Mouse (Mus musculus) cerebellum, adult 9-10 months (tissue): ENCODE measurements around the gene Leng8.

Source experiments
- DNase-seq: peaks from one replicate; pipeline ENCODE4 v3.0.0; 2022

The Leng8 gene

DNA sequence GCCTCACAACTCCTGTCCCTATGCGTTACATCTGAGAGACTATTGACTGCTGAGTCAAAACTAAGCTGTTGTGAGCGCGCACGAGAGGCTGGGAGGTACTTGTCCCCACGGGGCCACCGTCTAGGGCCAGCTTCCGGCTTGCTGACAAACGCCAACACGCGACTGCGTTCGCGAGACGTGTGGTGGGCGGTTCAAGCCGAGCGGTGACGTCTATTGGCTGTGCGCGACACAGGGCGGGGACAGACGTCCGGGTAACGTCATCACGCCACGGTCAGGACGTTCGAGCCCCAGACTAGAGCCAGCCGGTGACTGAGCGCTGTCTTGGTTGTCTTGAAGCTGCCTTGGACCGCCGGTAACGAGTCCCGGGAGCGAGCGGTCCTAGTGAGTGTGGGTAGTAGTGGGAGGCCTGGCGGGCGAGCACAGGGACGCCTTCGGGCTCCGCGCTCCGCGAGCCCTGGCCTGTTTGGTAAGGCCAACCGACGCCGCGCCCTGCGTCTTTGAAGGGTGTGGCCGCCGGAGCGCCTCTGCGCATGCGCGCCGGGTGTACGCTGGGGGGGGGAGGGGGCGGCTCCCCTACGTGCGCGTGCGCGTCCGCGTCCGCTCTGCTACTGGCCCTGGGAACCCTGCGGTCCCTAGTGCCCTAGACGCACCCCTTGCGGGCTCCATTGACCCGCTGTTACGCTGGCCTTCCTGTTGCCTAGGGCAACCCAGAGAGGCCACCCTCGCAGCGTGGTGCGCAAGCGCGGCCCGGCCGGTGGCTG lies at the start of gene Leng8:
TSS of gene Leng8 (plus strand) at position 269 of the 761 bp plus-strand sequence.
- peak; percentile 99 for DNase-seq

DNA sequence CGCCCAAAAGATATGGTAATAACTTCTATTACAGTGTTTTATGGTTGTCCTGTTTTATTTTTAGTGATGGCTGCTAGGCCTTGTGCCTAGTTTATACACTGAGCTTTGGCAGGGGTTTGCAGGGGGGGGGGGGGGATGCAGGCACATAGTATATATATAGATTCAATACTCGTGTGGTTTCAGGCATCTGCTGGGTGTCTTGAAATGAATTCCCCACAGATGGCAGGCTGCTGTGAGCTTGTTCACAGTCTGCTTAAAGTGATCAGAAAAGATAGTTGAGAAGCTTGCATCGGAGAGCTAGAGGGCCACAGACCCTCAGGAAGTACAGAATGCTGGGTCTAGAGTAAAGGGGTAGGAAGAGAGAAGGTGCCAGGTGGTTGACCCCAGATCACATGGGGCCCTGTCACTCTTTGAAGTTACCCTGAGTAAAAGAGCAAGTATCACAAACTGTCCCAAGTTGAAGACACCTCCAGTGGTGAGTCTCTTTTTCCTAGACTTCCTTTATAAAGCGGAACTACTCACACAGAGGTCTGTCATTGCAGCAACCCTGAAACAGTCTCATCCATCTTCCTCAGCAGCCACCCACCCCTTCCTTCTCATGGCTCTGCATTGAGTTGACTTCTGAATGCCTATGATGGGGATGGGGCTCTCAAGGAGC lies 49.5 kb upstream of the Leng8 start:
- no peak for DNase-seq

DNA sequence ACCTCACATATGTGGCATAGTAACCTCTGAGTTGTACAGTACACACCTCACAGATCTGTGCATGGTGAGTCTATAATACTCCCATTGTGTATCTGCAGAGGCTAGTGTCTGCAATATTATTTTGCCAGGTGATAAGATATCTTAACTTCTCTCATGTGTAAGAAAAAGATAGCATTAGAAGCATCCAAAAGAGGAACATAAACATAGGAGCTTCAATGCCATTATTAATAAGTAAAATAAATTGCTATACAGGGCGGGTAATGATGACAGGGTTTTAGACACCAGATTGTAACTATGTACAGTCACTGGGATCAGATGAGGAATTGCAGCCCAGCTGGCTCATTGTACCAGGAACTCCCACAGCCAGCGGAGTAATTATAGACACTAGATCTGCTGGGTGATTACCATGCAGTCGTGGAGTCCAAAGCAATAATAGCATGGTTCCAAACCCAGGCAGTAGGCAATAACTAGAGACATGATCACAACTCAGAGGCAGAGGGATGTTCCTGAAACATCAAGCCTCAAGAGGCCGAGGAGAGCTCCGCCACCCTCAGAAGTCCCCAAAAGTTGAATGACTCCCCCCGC lies 48.9 kb upstream of the Leng8 start:
- no peak for DNase-seq

DNA sequence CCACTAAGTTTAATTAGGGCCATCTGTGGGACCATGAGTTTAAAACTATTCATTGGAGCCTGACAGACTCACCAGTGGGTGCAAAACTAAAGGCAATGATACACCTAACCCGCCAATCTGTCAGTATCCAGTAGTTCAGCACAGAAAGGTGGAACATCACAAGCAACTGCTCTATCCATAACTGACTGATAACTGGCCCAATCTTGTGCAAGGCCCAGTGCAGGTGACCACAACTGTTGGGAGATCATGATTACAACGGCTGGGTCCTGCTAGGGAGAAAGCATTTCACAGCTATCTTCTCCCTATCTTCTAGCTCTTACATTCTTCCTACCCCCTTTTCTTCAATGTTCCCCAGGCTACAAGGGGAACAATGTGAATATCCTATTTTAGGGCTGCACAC lies 48.2 kb upstream of the Leng8 start:
- no peak for DNase-seq

DNA sequence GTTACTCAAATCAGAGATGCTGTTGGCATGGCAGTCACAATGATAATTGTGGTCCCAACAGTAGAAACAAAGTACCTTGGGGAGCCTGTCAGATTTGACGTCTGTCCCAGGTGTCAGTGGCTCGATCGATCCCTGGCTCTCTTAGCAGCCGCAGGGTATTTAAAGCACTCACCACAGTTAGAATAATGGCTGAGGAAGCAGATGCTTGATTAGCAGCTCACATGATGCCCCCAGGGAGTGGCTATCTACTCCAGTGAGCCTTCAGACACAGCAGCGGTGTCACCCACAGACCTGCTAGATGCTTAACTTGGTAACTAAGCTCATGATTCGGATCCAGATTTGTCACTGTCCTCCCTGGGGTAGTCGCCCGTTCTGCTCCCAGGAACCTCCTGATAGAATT lies 45.7 kb upstream of the Leng8 start:
- DNase-seq: no peak

DNA sequence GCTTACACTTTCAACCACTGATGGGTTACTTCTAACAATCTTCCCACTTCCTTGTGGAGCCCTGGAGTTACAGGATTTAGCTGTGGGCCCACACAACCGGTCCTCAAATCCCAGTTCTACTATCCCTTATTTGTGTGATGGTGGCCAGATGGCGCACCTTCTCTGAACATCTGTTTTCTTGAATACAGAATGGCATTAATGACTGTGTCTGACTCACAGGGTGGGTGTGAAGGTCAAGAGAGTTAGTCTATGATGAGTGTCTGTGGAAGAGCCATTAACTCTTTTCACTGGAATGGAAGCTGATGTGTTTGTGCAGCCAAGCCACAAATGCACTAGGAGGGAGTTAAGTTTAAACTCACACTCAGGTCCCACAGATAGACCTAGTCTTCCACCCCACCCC lies 38.5 kb upstream of the Leng8 start:
- DNase-seq: no peak

DNA sequence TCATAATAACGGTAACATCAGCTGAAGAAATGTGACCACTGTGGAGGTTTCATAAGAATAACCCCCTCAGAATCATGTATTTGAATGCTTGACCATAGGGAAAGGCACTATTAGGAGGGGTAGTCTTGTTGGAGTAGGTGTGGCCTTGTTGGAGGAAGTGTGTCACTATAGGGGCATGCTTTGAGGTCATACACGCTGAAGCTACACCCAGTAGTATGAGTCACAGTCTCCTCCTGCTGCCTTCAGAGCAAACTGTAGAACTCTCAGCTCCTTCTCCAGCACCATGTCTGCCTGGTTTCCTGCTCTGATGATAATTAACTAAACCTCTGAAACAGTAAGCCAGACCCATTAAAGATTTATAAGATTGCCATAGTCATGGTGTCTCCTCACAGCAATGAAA lies 38.0 kb upstream of the Leng8 start:
- no peak for DNase-seq

DNA sequence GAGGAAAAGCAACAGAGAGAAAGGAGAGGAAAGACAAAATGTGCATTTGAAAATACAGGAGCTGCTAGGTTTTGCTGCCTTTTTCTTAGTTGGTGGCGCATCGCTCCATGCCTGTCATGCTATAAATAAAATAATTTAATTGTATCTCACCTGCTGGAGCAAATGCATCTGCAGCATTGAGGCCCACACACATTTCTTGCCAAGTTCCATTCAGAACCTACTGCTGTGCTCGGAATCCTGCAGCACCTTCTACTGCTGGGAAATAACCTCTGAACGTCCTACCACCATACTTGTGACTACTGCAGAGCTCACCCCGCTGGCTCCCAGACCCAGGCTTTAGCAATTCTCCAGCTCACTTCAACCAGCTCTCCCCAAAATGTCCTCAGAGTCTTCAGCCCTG lies 35.7 kb upstream of the Leng8 start:
- no peak for DNase-seq

DNA sequence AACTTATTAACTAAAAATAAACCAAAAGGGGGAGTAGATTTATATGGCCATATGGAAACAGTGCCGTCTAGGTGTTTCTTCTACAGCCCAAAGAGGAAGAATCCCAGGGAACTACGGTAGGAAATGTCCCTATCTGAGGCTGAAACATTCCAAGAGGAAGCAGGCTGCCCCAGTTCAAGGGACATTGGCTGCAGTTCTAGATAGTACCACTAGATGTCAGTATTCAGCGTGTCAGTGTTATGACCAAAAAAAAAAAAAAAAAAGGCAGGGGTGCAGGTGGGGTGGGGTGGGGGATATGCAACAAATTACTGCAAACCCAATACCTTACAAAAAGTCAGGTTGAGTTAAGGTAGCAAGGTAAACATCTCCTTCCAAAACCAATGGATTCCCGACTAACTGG lies 33.4 kb upstream of the Leng8 start:
- peak; percentile 76 for DNase-seq

DNA sequence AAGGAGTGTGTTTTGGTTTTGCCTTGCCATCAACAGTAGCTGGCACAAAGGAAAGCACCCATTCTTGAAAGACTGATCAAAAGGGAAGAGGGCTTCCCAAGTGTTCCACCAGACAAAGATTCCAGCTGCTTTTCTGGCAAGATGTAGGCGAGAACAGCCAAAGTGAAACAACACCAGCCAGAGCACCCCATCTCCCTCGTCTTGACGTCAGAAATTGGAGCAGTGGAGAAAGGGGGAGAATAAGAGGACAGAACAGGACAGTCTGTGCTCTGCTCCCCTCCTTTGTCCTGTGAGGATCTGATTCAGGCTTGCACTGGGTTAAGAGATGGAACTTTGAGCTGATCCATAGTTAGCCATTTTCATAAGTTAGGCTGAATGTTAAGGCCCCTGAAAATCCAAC lies 25.1 kb upstream of the Leng8 start:
- no peak for DNase-seq

DNA sequence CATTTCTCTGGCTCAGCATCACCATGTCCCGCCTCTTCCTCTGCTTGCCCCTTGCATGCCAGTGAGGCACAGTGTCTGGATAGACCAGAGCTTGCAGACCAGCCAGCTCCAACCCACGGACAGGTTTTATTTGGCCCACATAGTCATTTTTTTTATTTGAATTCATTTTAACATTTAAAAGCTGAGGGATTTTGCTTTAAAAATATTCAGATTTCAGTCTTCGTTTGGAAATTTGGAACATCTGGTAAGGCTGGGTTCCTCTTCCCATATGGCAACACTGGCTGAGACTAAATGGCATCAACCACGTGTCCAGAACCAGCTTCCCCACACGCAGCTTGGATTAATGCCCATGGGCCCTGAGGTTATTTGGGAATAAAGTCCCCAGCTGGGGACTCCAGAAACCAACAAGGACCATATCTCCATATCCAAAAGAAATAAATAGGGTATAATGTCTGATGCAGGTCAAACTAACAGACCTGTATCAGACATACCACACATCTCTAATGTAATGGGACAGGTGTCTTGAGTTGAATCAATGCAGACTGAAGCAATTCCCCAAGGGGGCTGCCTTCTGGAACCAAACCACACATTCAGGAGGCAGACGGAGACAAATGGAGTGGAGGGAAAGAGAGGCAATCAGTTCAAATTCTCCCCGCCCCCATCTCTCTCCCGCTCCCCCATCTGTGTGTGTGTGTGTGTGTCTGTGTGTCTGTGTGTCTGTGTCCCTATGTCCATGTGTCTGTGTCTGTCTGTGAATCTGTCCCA lies 19.6 kb upstream of the Leng8 start:
- DNase-seq: no peak

DNA sequence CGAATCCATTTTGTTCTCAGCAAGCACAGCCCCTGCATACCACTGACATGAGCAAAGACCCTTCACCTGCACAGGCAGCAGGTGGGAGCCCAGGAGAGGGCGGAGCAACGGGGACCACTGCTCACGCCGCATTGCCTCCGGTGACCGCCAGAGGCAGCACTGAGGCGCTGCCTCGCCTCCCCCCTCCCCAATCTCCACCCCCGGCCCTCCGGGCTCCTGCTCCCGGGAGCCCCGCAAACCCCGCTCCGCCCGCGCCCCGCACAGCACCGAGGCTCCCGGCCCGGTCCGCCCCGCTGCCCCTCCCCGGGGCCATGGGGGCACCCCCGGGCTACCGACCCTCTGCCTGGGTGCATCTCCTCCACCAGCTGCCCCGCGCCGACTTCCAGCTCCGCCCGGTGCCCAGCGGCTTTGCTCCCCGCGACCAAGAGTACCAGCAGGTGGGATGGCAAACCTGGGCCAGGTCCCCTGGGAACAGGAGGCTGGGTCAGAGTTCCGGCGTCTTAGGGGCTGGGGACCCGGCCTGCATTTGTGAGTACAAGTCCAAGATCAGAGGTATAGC lies 17.4 kb upstream of the Leng8 start, which contains the start of gene Ttyh1:
TSS of gene Ttyh1 (plus strand) at position 65 of the 559 bp plus-strand sequence.
- DNase-seq: peak; percentile 81

DNA sequence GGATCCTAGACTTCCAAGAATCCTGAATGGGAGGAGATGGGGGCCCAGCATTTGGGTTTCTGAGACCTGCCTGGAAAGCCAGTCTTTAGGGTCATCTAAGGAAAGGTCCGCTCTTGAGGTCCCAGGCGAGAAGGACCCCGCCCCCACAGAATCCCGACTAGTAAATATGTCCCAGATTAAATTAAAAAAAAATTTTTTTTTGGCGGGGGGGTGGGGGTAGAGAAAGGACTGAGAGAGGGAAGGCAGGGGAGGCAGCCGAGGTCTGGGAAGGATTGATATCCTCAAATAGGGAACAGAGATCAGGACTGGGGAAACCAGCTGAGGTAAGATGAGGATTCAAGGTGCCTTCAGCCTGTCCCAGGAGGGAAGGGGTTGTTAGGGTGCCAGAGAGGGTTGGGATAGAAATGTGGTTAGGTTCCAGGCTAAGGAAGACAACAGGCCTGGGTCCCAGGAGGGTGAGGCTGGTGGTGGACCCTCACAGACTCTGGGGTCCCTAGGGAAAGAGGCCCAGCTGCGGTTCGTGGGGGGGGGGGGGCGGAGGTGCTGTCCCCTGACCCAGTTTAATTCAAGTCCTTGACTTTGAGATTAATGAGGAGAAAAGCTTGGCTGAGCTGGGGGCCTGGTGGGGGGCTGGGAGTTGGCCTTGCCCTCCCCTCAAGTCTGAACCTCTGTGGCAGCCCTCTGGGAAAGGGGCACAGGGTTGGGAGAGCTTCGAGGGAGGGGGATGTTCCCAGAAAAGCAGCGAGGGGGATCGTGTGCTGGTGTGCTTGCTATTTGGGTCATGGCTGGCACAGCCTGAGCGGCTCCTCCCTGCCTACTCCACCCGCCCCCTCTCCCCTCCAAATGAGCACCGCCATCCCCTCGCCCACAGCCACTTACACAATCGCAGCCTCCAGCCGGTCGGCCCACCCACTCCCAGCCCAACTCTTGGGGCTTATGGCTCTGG lies 16.6 kb upstream of the Leng8 start:
- DNase-seq: peak; percentile 65

DNA sequence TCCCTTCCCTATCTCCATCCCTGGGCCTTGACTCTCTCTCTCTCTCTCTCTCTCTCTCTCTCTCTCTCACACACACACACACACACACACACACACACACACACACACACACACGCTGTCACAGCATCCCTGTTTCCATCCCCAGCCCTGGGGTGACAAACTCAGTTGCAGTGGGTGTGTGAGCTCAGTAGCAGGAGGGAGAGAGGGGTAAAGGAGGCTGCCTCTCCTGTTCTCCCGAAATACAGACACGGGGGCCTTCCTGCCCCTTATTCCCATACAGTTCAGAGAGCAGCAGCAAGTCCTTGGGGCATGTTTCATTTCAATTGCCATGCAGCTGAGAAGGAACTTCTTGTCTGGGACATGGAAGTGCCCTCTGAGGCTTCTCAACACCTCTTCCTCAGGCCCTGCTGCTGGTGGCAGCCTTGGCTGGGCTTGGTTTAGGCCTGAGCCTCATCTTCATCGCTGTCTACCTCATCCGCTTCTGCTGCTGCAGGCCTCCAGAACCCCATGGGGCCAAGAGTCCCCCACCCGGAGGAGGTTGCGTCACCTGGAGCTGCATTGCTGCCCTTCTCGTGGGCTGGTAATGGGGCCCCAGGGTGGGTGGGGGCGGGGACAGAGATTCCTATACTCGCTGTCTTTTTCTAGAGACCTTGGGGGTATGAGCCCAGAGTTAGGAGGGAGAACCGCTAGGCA lies 14.6 kb upstream of the Leng8 start:
- peak; percentile 40 for DNase-seq

DNA sequence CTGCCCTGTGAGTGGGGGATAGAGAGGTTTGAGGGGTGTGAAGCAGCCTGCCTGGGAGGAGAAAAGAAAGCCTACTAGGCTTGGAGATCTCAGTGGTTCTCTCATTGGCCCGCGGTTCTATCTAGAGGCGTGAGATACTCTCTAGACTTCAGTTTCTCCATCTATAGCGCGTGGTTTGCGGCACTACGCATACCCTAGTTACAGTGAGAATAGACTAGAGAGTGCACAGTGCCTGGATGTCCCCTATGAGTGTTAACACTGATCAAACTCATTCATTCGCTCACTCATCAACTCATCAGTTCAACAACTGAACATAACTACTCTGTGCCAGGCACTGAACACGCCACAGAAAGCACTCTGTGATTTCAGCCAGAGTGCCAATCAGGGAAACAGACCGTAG lies 14.1 kb upstream of the Leng8 start:
- DNase-seq: peak; percentile 40

DNA sequence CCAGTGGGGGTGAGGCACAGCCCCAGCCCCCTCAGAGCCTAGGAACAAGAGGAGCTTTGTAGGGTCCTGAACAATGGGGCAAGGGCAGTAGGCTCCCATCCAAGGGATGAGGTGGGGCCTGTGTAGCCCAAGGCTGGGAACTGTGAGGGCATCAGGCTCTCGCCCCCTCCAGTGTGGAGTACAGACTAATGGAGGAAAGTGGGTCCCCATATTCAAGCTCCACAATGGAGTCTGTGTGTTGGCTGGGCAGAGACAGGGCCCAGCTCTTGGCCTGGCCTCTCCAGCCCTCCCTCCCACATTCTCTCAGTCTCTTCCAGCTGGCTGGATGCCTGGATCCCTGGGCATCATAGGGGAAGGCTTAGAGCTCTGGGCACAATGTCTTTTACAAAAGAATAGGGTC lies 13.1 kb upstream of the Leng8 start:
- DNase-seq: peak; percentile 86

DNA sequence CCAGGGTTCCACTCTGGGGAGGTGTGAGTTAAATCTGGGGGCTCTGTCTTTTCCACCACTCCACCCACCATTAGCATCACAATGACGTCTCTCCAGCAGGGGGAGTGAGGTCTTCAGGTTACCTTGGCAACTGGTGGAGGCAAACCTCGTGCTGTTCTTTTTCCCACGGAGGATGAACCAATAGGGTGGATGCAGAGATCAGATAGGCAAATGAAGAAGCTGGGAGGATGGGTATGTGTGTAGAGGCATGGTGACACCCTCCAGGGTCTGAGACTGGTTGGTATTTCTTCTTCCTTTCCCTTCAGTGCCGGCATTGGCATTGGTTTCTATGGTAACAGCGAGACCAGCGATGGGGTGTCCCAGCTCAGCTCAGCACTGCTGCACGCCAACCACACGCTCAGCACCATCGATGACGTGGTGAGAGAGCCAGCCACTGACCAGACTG lies 12.5 kb upstream of the Leng8 start:
- peak; percentile 83 for DNase-seq

DNA sequence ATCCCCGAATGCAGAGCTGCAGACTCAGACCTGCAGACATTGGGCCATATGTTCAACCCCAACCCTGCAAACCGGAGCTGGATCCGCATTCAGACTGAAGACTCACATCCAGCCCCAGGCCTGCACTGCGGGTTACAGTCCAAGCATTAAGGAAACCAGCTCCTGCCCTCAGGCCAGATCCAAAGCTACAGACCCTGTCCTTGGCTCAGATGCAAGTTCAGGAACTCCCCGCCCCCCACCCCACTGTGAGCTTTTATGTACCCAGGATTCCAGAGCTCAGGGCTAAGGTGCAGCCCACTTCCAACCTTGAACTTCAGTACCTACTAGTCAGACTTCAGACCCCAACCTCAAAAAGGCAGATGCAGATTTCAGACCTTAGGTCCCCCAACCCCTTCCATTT lies 12.0 kb upstream of the Leng8 start:
- no peak for DNase-seq

DNA sequence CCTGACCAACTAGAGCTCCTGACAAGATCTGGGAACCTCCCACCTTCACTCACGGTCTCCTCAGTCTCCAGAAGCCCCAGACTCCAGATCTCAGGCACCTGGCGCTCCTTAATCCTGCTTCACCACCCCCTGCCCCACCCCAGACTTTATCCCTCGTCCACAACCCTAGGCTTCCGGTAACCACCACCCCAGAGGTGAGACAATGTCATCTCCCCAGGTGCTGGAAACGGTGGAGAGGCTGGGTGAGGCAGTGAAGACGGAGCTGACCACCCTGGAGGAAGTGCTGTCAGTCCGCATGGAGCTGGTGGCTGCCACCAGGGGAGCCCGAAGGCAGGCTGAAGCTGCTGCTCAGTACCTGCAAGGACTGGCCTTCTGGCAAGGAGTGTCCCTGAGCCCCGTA lies 11.5 kb upstream of the Leng8 start:
- no peak for DNase-seq

DNA sequence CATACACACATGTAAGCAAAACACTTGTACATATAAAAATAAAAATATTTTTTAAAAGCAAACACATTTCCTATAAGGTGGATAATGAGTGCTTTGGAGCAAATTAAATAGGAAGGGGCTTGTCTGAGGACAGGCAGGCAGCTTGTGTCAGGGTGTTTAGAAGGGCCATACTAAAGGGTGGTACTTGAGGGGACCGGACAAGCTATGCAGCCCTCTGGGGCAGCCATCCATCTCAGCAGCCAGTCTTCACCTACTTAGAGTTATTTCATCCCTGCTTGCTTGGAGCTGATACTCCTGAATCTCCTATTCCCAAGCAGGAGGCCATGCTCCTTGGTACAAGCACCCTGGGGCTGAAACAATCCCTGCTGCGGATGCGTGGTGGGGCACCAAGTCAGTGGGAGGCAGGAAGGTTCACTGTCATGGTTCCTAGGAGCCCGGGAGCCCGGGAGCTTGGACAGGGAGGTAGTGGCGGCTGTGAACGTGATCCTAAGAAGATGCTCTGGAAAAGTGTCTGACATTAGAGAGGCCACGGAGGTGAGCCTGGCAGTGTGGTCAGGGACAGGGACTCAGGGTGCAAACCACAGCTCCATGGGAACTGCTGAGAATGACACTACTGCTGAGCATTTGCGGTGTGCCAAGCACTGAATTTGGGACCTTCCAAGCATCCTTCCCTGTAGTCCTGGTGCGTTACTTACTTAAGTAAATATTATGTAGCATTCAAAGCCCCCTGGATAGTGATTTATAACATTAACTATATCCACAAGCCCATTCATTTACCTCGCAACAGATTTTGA lies 9.7 kb upstream of the Leng8 start:
- peak; percentile 22 for DNase-seq
